Mouse (Mus musculus): ENCODE measurements at regions not wholly inside any gene's neighbourhood (a gene's known extent, or its start where the extent isn't known, plus 50 kb on each side); places are given as distances from the start of the nearest gene placed in this dataset.

DNA sequence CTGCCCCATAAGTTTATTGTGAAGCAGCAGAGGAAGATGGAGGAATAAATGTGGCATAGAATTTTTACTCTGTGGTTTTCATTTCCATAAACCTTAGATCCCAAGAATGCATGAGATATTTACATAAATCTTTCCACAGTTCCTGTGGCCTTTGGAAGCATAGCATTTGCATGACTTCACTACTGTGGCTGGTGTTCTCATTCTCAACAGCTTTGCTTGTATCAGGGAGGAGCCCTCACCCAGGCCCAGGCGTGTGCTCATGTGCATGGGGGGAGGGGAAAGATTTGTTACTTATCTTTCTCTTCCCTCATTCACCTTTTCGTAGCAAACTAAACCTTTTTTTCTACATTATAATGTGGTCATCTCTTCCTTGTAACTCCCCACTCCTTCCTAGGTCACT, 65.6 kb upstream of the Gm21897 start:
- TF ChIP-seq POLR2A (IDR thresholded peaks at IDR 0.05; ENCODE audit: low read depth, low read length): no peak
- TF ChIP-seq CTCF (IDR thresholded peaks at IDR 0.05; ENCODE audit: extremely low read depth, insufficient read length, insufficient replicate concordance, low read depth, low read length): no peak

Measured in small intestine, adult 2 months (tissue).